Mouse (Mus musculus): ENCODE data around the gene Nrxn2. TPM values are rescaled to one million over a fixed set of nuclear protein-coding genes. Genes with fewer than 3 reads are reported as not detected.

Nrxn2 gene
- polyA plus RNA-seq, 1 experiment = 1.7 TPM

GRCm38 (mm10) chr19:6494504-6495170 is 76.1 kb downstream of the Nrxn2 start:
- no peak for DNase-seq (ENCODE audit: low read depth)

- DNase-seq (ENCODE audit: low read depth) = no peak
Observed at GRCm38 (mm10) chr19:6495714-6496113, 77.2 kb downstream of the Nrxn2 start.

GRCm38 (mm10) chr19:6496462-6497149 is 78.1 kb downstream of the Nrxn2 start:
- no peak for DNase-seq (ENCODE audit: low read depth)

- no peak for DNase-seq (ENCODE audit: low read depth)
Observed at GRCm38 (mm10) chr19:6497150-6497801, 78.7 kb downstream of the Nrxn2 start.

- DNase-seq (ENCODE audit: low read depth) = no peak
Observed at GRCm38 (mm10) chr19:6497803-6498202, 79.3 kb downstream of the Nrxn2 start.

GRCm38 (mm10) chr19:6498350-6499131 is 80.0 kb downstream of the Nrxn2 start:
- no peak for DNase-seq (ENCODE audit: low read depth)

- no peak for DNase-seq (ENCODE audit: low read depth)
Observed at GRCm38 (mm10) chr19:6499860-6500635, 81.5 kb downstream of the Nrxn2 start.

- no peak for DNase-seq (ENCODE audit: low read depth)
Observed at GRCm38 (mm10) chr19:6500636-6501025, 82.1 kb downstream of the Nrxn2 start.

GRCm38 (mm10) chr19:6502035-6502541 is 83.6 kb downstream of the Nrxn2 start:
- DNase-seq (ENCODE audit: low read depth) = no peak

GRCm38 (mm10) chr19:6502543-6503319 is 84.2 kb downstream of the Nrxn2 start:
- no peak for DNase-seq (ENCODE audit: low read depth)

- no peak for DNase-seq (ENCODE audit: low read depth)
Observed at GRCm38 (mm10) chr19:6503926-6504655, 85.6 kb downstream of the Nrxn2 start.

- no peak for DNase-seq (ENCODE audit: low read depth)
Observed at GRCm38 (mm10) chr19:6504656-6505045, 86.1 kb downstream of the Nrxn2 start.

- DNase-seq (ENCODE audit: low read depth) = no peak
Observed at GRCm38 (mm10) chr19:6507393-6507792, 88.9 kb downstream of the Nrxn2 start.

GRCm38 (mm10) chr19:6509881-6510280 is 91.3 kb downstream of the Nrxn2 start:
- DNase-seq (ENCODE audit: low read depth) = no peak

- DNase-seq (ENCODE audit: low read depth) = no peak
Observed at GRCm38 (mm10) chr19:6510546-6510945, 92.0 kb downstream of the Nrxn2 start.

GRCm38 (mm10) chr19:6513389-6514139 is 95.0 kb downstream of the Nrxn2 start:
- no peak for DNase-seq (ENCODE audit: low read depth)

- DNase-seq (ENCODE audit: low read depth) = no peak
Observed at GRCm38 (mm10) chr19:6514940-6515339, 96.4 kb downstream of the Nrxn2 start.

GRCm38 (mm10) chr19:6515448-6515847 is 96.9 kb downstream of the Nrxn2 start:
- no peak for DNase-seq (ENCODE audit: low read depth)

- DNase-seq (ENCODE audit: low read depth) = no peak
Observed at GRCm38 (mm10) chr19:6516153-6516552, 97.6 kb downstream of the Nrxn2 start.

All from gonadal fat pad, adult 2 months (tissue).